Mouse (Mus musculus) G1E-ER4 (cell line): ENCODE measurements around the gene Cdk5. TPM values are rescaled to one million over a fixed set of nuclear protein-coding genes. Genes with fewer than 3 reads are reported as not detected.

Experiments used
- GATA1 ChIP-seq: IDR thresholded peaks from one replicate; pipeline ENCODE4 v1.8.0; 2012; ENCODE audit warnings: low read length, inconsistent platforms
- polyA plus RNA-seq: library from polyadenylated mRNA; stranded (reverse); fragments of >175 nt; gene quantifications from 2 replicates; pipeline ENCODE4 v1.2.3, GENCODE M21; 2012

Cdk5 gene
- polyA plus RNA-seq, 1 experiment: 19.4 TPM

GRCm38 (mm10) chr5:24391864-24392263, 31.5 kb downstream of the Cdk5 start, which contains the start of gene Atg9b:
TSS of gene Atg9b (minus strand) at chr5:24392143.
- no peak for TF ChIP-seq GATA1

- no peak for TF ChIP-seq GATA1
These were observed 33.7 kb downstream of the Cdk5 start for GRCm38 (mm10) chr5:24389658-24390020.

- TF ChIP-seq GATA1: no peak
These were observed 34.2 kb downstream of the Cdk5 start for GRCm38 (mm10) chr5:24389011-24389657.

DNA sequence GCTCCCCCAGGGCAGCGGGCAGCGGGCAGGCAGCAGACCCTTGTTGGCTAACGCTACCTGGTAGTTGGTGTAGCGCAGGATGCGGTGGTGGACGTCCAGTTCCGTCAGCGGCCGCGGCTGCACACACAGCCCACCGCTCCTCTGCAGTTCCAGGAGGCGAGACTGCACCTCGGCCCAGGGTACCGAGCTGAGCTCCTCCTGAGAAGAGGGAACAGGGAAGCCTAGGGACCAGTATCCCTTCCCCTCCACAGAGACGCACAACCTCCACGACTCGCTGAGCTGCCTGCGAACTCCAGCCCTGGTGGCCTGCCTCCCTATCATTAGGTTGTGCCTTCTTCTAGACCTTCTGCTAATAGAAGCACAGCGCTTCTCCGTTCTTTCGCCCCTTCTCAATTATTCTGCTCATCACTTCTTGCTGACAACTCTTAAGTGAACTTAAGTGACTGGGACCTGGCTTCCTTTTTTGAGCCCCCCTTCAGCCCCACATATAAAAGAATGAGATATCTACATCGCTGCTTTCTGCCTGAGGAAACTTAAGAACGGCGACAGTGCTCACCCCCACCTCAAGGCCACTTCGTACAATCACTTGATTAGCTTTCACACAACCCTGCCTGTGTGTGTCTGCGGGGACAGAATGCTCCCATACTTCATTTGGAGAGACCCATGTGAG, 34.9 kb downstream of the Cdk5 start:
- no peak for TF ChIP-seq GATA1

DNA sequence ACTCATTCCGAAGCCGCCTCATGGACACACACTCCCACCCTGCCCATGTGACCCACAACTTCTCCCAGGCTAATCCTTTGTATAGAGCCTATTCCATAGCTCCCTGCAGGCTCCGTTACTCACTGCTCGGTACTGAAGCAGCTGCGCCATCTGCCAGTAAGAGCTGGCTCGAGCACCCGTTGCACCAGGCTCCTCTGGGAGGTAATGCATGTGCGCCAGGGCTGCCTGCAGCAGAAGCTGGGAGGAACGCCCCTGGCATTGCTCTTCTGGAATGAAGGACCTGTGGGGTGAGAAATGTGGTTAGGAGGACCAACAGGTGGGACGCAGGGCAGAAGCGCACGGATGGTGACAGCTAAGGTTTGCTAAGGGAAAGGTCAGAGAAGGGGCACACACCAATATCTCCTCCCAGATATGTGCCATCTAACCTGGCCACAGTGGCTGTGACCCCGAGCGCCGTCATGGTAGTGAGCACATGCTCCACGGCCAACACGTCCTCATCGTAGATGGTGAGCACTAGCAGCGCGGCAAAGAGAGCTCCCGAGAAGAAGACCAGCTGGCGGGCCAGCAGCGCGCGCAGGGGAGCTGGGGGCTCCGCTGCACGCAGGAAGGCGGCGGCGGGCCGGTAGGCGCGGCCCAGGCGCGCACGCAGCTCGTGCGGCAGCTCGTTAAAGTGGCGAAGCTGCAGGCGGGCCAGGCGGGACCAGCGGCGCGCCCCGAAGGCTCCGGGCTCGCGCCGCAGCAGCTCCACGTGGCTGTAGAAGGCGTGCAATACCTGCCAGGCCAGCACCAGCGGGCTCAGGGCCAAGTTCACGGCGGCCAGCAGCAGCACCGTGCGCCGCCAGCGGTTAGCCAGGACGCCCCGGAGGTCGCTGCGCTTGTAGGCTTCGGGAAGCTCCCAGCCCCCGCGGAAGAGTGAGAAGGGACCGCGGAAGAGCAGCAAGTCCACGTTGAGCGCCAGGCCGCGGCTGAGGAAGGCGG, 35.8 kb downstream of the Cdk5 start:
- no peak for TF ChIP-seq GATA1

DNA sequence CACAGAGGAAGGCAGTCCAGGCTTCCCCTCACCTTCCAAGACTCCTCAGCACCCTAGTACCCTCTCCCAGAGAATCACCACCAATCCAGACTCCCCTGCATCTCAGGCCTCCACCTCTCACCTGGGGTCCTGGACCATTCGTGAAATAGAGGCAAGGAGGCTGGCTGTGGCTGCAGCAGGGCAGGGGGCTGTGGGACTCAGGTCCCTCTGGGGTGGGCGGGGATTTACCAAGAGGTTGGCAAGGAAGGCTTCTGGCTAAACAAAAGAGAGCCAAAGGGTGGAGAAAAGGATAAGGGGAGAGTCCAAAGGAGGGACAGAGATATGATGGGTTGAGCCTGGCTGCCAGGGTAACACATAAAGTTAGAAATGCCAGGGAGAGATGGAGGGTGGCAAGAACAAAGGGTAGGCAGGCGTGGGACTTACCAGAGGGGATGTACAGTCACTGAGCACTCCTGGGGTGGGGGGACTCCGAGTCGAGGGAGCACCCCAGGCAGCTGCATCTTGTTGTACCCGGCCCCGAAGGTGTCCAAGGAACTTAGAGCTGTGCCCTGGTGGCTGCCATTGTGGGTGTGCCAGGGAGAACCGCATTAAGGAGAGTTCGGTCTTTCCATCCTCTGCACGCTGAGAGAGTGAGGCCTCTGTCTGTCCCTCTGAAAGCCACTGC, 37.3 kb downstream of the Cdk5 start:
- no peak for TF ChIP-seq GATA1

DNA sequence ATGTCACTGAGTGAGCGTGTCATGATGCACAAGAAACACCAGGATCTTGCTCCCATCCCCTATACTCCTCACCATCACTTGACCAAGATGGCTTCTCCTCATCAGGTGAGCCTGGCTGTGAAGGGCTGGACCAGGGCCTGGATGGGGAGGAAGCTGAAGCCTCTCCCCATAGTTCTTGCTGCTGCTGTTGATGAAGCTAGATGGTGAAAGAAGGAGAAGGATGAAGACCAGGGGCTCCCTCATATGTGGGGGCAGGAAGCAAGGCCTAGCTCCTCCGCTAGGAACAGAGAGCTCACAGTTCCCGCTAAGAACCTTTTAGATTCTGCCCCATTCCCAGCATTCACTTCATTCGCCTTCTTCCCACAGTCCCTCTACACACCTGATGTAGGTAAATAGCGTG, 38.0 kb downstream of the Cdk5 start:
- no peak for TF ChIP-seq GATA1

- no peak for TF ChIP-seq GATA1
These were observed 38.9 kb downstream of the Cdk5 start for GRCm38 (mm10) chr5:24384407-24384806.

DNA sequence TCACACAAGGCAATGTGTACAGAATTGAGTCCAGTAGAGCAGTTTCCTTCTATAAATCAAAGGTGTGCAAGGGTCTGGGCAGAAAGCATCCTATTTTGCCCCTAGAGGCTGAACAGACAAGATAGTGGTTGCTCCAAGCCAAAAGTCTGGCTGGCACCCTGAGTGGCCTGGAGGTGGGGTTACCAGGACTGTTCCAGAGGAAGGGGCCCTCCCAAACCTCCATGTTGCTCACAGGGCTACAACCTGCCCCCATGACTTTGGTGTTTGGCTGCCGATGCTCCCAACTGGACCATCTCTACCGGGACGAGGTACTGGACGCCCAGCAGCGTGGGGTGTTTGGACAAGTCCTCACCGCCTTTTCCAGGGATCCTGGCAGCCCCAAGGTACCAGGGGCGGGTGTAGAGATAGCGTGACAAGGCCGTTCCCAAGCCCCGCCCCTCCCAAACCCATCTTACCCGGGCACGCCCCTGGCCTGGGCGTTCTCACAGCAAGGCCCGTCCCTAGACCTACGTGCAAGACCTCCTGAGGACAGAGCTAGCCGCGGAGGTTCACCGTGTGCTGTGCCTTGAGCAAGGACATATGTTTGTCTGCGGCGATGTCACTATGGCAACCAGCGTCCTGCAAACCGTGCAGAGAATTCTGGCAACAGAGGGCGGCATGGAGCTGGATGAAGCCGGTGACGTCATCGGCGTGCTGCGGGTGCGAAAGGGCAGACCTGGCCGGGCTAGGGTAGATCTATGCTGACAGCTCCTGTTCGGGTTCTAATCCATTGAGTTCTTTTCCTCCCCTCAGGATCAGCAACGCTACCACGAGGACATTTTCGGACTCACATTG, 40.1 kb downstream of the Cdk5 start:
- TF ChIP-seq GATA1: no peak

DNA sequence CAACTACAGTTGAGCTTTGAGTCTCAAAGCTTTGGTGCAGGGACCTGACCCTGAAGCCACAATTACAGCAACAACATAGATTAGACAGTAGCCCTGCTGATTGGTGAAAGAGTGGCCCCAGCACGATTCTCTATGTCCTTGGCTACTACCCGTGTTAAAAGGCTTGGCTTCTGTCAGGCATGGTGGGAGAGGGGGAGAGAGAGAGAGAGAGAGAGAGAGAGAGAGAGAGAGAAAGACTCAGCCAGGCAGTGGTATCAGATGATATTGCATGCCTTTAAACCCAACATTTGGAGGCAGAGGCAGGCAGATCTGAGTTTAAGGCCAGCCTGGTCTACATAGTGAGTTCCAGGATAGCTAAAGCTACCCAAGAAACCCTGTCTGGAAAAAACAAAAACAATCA, 41.3 kb downstream of the Cdk5 start:
- no peak for TF ChIP-seq GATA1

GRCm38 (mm10) chr5:24381486-24381885, 41.8 kb downstream of the Cdk5 start:
- TF ChIP-seq GATA1: no peak

DNA sequence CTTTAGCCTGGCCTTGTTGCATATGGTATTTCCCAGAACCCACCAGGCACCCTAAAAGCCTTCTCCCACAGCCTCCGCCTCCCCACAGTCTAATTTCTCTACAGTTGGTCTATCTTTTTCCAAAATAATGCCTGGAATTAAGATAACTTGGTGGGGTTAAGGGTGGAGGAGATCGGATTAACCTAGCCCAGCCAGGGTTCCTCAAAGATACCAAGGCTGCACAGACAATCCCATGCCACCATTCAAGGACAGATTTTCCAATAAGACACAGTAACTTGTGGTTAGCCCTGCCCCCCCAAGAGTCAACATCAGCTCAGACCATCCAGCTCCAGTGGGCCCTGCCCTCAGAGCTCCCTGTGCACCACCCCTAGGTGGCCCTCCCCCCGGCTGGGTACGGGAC, 42.8 kb downstream of the Cdk5 start:
- no peak for TF ChIP-seq GATA1

DNA sequence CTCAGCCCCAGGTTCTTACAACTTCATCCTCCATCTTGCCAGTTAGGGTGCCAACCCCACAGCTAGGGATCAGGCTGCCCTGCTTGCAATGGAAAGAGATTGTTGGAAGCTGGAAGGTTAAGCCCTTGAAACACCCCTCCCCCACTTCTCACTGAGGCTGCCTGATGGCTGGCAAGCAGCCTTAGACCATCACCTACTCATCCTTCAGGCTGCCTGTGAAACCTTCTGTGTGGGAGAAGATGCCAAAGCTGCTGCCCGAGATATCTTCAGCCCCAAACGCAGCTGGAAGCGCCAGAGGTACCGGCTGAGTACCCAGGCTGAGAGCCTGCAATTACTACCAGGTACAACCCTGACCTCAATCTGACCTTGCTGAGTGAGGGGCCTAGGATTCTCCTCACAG, 43.8 kb downstream of the Cdk5 start:
- TF ChIP-seq GATA1: no peak

DNA sequence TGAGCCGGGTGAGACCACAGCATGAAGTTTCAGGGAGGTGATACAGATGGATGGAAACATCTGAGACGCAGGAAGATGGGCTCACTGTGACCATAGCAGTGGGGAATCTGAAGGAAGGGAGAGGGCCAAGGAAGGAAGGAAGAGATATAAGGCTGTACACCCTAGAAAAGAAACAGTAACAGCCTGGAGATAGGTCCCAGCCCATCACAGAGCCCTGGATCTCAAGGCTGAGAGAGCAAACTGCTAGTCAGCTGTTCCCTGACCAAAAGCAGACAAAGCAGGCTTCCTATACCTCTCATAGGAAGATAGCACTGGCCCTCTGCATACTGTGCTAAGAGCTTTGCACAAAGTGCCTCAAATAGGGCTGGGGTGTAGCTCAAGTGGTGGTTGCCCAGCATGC, 44.6 kb downstream of the Cdk5 start:
- no peak for TF ChIP-seq GATA1
